Mouse (Mus musculus) NIH3T3 (cell line): ENCODE data around the gene Asprv1.

Source experiments
- DNase-seq: peaks from one replicate; pipeline ENCODE4 v3.0.0-alpha.2; 2012; ENCODE audit warnings: low read depth

The Asprv1 gene

DNA sequence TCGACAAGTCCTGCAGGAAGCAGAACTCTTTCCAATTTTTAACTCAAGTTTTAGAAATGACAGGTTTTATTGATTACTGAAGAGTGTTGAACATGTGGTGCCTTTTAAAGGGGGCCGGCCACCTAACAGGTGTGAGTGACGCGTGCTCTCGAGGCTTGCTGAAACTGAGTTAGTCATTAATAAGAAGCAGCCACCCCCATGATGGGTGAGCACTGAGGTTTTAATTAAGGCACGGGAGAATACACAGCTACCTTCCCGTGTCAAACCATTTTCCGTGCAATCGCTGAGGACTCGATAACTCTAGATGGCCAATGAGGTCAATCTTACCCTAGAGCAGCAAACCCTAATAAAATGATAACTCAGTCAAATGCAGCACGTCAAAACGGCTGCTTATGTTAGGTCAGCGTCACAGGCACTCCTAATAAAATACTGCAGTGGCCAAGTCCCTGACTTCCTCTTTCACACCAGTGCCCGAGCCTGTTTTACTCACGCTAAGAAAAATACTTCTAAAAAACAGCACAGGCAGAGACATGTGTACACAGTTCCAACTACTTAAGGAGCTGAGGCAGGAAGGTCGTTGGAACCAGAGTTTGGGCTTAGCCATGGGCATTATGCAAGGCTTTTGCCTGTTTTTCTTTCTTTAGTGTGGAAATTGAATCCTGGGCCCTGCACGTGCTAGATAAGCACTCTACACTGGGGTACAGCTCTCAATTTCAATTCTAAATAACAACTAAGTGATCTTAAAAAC lies 37.8 kb downstream of the Asprv1 start:
- DNase-seq, result no peak

DNA sequence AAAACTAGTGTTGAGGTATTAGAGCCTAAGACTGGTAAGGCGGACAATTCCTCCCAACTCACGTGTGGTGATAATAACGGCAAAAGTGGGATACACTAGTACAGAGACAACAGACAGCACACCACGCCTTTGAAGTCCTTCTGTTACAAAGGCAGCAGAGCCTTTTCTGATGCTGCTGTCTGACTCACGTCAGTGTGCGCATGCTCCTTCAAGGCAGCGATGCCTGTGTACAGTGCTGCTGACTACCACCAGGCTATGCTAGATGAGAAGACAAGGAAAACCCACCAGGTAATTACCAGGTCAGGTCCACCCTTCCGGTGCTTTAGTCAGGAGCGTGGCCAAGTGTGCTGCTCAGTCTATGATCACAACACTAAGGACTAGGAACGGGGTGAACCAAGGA lies 39.1 kb downstream of the Asprv1 start:
- no peak for DNase-seq

DNA sequence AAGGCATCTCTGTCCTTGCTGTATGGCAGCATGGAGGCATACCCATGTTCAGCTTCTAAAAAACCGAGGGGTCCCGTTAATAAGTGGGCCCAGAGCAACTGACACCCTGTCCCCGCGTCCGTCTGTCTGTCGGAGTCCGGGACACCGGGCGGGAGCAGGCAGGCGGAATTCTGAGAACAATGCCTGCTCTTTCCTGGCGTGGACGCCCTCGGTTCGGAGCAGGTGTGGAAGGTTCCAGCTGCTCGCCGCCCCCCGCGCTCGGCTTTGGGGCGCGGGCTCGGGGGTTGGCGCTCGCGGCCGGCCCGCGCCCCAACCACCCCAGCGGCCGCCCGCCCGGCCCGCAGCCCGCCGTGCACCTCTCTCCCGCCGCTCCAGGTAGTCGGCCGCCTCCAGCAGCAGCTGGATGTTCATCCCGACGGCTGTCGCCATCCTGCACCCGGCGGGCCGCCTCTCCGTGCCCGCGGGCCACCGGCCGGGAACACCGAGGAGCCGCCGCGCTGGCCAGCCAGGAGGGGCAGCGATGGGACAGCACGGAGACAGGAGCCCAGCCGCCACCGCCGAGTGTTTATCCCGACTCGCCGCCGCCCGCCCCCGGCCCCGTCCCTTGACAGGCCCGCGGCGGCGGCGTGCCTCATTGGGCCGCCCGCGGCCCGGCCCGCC lies 40.7 kb downstream of the Asprv1 start, which contains the start of gene Mxd1:
Gene Mxd1, minus strand, starts transcription at position 582 of the 660 bp plus-strand sequence.
- no peak for DNase-seq

DNA sequence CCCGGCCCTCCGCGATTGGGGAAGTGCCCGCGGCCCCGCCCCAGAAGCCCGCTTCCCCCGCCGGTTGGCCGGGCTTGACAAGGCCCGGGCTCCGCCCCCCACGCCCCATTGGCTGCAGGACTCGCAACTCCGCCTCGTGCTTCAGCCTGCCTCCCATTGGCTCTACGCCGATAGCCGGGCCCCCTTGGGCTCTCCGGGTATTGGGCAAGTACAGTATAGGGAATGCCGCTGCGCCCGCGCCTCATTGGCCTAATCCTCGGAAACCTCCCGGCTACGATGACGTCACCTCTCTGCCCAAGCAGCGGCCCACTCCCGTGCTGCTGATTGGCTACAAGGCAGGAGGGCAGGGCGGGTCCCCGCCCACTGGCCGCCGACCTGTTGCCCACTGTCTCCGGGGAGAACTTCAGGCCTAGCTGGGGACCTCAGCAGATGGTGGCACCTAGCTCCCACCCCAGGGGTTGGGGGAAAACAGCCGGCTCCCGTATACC lies 41.3 kb downstream of the Asprv1 start:
- peak; percentile 100 for DNase-seq

DNA sequence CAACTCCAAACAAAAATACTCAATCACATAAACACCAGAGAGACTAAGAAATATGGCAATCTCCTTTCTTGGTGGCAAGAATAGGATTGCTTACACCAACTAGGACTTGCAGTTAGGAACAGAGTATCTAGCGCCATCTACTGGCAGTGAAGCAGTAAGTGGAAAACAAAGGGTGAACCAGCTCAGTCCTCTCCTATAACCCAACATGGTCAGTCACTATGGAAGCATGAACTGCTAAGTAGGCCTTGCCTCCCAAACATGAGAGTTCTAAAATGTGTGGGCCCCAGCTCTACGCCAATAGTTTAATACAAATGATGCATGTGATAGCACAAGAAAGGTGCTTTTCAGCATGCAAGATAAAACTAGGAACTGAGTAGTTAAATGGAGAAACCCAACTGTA lies 42.9 kb downstream of the Asprv1 start:
- DNase-seq, result peak; percentile 91

DNA sequence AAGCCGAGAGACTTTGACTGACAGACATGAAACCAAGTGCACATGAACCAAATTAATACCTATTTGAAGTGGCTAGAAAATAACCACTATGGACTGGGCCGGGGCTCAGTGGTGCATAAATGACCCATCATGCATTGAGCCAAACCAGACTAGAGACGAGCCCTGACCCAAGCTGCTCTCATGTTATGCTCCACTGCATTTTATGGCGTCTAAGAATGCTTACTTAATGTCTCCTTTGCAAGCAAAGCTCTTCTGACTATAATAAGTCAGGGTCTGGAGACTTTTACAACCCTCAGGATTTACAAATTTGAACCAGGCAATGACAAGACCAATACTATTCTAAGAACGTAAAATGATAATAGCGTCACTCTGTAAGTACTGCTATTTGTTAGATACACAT lies 50.4 kb downstream of the Asprv1 start:
- no peak for DNase-seq
